Mouse (Mus musculus) embryonic fibroblast, embryonic 13.5 days (primary cell): ENCODE results near the gene Med13.

Source experiments
- CTCF ChIP-seq: IDR thresholded peaks from 2 replicates; pipeline ENCODE4 v1.5.1; 2011; ENCODE audit warnings: mild to moderate bottlenecking, control low read depth, low read length, moderate library complexity, borderline replicate concordance; ENCODE audit not compliant: insufficient read depth
- POLR2A ChIP-seq: IDR thresholded peaks from 2 replicates; pipeline ENCODE4 v1.6.1; 2011; ENCODE audit warnings: low read depth, mild to moderate bottlenecking, control low read depth, low read length, moderate library complexity

DNA sequence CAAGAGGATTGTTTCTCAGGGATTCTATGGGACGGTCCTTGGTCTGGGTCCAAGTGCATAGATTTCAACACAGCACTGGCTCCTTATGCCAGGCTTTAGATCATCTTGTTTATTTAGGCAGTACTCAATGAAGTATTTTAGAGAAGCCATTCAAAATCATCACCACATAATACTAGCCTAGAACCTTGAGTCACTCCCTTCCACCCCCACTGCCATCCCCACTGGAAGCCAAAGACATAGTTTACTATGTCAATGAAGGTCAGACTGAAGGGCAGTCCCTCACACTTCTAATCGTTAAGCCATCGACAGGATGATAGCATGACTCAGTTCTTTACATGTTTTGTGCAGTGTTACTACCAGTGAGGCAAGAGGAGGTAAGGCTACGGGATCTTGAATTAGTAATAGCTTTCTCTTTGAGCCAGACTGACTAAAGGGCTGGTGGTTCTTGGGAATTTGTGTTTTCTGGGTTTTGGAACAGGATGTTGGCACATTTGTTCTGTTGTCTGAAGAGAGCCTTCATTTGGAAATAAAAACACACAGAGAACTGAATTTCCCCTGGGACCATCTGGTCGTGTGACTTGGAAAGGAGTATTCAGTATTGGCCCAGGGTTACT is 24.2 kb upstream of the Med13 start:
- TF ChIP-seq CTCF (no peak), POLR2A (peak; percentile 24; the same call in 1 of the 2 replicates)
